In genomic region chr3:108283781-108284601, GRCm38 (mm10) we compare ENCODE assay signal across 8 mouse cellular contexts. TPM values are rescaled to one million over a fixed set of nuclear protein-coding genes. Genes with fewer than 3 reads are reported as not detected.
A peak's percentile ranks its signal among the peaks of the same experiment; 100 is the strongest.
DNase-seq lines count a peak whose midpoint lies in the region; ATAC-seq and TF ChIP-seq lines count a peak whose summit lies in the region.

Sort1 (plus strand) TSS chr3:108284082.

- H3K4me2 ChIP-seq in embryonic facial prominence, embryonic 15.5 days (replicated peaks): peak within 1 kb of the TSS; percentile 99
- peak within 1 kb of the TSS; percentile 97 for H3K4me2 ChIP-seq in limb, embryonic 15.5 days
- peak within 1 kb of the TSS; percentile 80 for H3K4me2 ChIP-seq in midbrain, postnatal 0 days (ENCODE audit: low read depth, low read length, poor library complexity, severe bottlenecking)

- peak; percentile 83 for DNase-seq in A20 (ENCODE audit: low read depth, low spot score)
- DNase-seq in heart, adult 9 months (ENCODE audit: low spot score in 2 of 2): peak; percentile 80 to 91
- peak; percentile 66 for DNase-seq in kidney, adult 9 months
- DNase-seq in midbrain, postnatal 0 days (ENCODE audit: low spot score): peak; percentile 97
- peak; percentile 47 to 59 for DNase-seq in spleen, postnatal 36 days (ENCODE audit: low spot score in 2 of 2)

- peak within 1 kb of the TSS; percentile 73 for H3K9ac ChIP-seq in embryonic facial prominence, embryonic 15.5 days
- peak within 1 kb of the TSS; percentile 63 for H3K9ac ChIP-seq in limb, embryonic 15.5 days
- H3K9ac ChIP-seq in midbrain, postnatal 0 days (replicated peaks; ENCODE audit: low read length, poor library complexity, severe bottlenecking): peak within 1 kb of the TSS; percentile 90

- H3K4me3 ChIP-seq in bone marrow, adult 2 months (replicated peaks; ENCODE audit: control insufficient read depth, low read depth, low read length): peak within 1 kb of the TSS; percentile 73
- peak within 1 kb of the TSS; percentile 85 for H3K4me3 ChIP-seq in embryonic facial prominence, embryonic 15.5 days (replicated peaks)
- H3K4me3 ChIP-seq in limb, embryonic 15.5 days: peak within 1 kb of the TSS; percentile 87
- peak within 1 kb of the TSS; percentile 96 for H3K4me3 ChIP-seq in midbrain, postnatal 0 days (ENCODE audit: low read depth, low read length)

- peak; percentile 99 for ATAC-seq in embryonic facial prominence, embryonic 15.5 days (ENCODE audit: insufficient number of reproducible peaks, low FRiP score, low TSS enrichment, low read depth)
- ATAC-seq in limb, embryonic 15.5 days (ENCODE audit: insufficient number of reproducible peaks, low FRiP score, low TSS enrichment, low read depth): peak; percentile 95
- ATAC-seq in midbrain, postnatal 0 days (ENCODE audit: low FRiP score): peak; percentile 97

- no peak for TF ChIP-seq CTCF in bone marrow, adult 2 months (IDR thresholded peaks at IDR 0.05; ENCODE audit: control insufficient read depth, insufficient read depth, low read length)
- TF ChIP-seq CTCF in midbrain, postnatal 0 days (IDR thresholded peaks at IDR 0.05): no peak

- H3K9me3 ChIP-seq in embryonic facial prominence, embryonic 15.5 days (replicated peaks): no peaks in the 10 kb centered on the region
- no peaks in the 10 kb centered on the region for H3K9me3 ChIP-seq in limb, embryonic 15.5 days
- H3K9me3 ChIP-seq in midbrain, postnatal 0 days (ENCODE audit: low read length): no peaks in the 10 kb centered on the region

- 2% methylated on average over 108 of the region's 109 CpGs for WGBS in bone marrow, adult 2 months
- WGBS in embryonic facial prominence, embryonic 15.5 days: under 1% methylated on average over 99 of the region's 109 CpGs
- WGBS in limb, embryonic 15.5 days: under 1% methylated on average over 98 of the region's 109 CpGs
- under 1% methylated on average over 84 of the region's 109 CpGs for WGBS in midbrain, postnatal 0 days

- peaks cover 2% of the 10 kb centered on the region; the same call in 1 of the 2 replicates for H3K4me1 ChIP-seq in bone marrow, adult 2 months (ENCODE audit: control insufficient read depth, insufficient read depth, low read length)
- H3K4me1 ChIP-seq in embryonic facial prominence, embryonic 15.5 days: peaks cover 47% of the 10 kb centered on the region
- peaks cover 35% of the 10 kb centered on the region for H3K4me1 ChIP-seq in limb, embryonic 15.5 days
- H3K4me1 ChIP-seq in midbrain, postnatal 0 days (ENCODE audit: insufficient read depth, low read length): peaks cover 21% of the 10 kb centered on the region

- peaks cover 6% of the 10 kb centered on the region; the same call in 1 of the 2 replicates for H3K36me3 ChIP-seq in embryonic facial prominence, embryonic 15.5 days
- peaks cover 7% of the 10 kb centered on the region; the same call in 1 of the 2 replicates for H3K36me3 ChIP-seq in limb, embryonic 15.5 days
- H3K36me3 ChIP-seq in midbrain, postnatal 0 days (ENCODE audit: insufficient read depth, low read length): peaks cover 1% of the 10 kb centered on the region; the same call in 1 of the 2 replicates

- H3K27ac ChIP-seq in bone marrow, adult 2 months (ENCODE audit: control insufficient read depth, insufficient read depth, low read depth, low read length, poor library complexity): peak within 1 kb of the TSS; percentile 83
- H3K27ac ChIP-seq in embryonic facial prominence, embryonic 15.5 days (replicated peaks): peak within 1 kb of the TSS; percentile 93
- H3K27ac ChIP-seq in limb, embryonic 15.5 days: peak within 1 kb of the TSS; percentile 80
- peak within 1 kb of the TSS; percentile 74 for H3K27ac ChIP-seq in midbrain, postnatal 0 days (ENCODE audit: low read depth, low read length)

- TF ChIP-seq POLR2A in bone marrow, adult 2 months (IDR thresholded peaks at IDR 0.05; ENCODE audit: borderline replicate concordance, control insufficient read depth, low read depth, low read length): no peak; the same call in 1 of the 2 replicates

- H3K27me3 ChIP-seq in embryonic facial prominence, embryonic 15.5 days: no peaks in the 10 kb centered on the region
- H3K27me3 ChIP-seq in limb, embryonic 15.5 days: no peaks in the 10 kb centered on the region
- H3K27me3 ChIP-seq in midbrain, postnatal 0 days (ENCODE audit: insufficient read depth, low read length): no peaks in the 10 kb centered on the region

RNA-seq across cellular contexts. Expression of gene Sort1, which starts in this region (rescaled TPM):
- polyA plus RNA-seq in bone marrow, adult 2 months (2011; ENCODE audit: insufficient read depth, insufficient read length, low replicate concordance, missing spikeins): 8.2 and 15.6 TPM in 2 replicates
- 13.4 and 13.9 TPM in 2 replicates for polyA plus RNA-seq in embryonic facial prominence, embryonic 15.5 days (2015; fragmentation: Nextera tagmentation; extraction: Ambion mirVana)
- polyA plus RNA-seq in limb, embryonic 15.5 days (2015; fragmentation: Nextera tagmentation; extraction: Ambion mirVana): 10.2 and 12.8 TPM in 2 replicates
- 68.4 and 80.3 TPM in 2 replicates for total RNA-seq in midbrain, postnatal 0 days (2014; rRNA removed)
- 11.2 and 12.7 TPM in 2 replicates for polyA plus RNA-seq in midbrain, postnatal 0 days (2015; fragmentation: Nextera tagmentation; extraction: Ambion mirVana)

Comparison
In these comparisons a context has a peak if more than half of its experiments do, and no peak if none do; other contexts are left out.
1. Peak in every context shown above with its lines: DNase-seq, ATAC-seq, H3K4me3 ChIP-seq and H3K27ac ChIP-seq.